Mouse (Mus musculus) cerebellum, adult 2 months (tissue): ENCODE measurements at regions not wholly inside any gene's neighbourhood (a gene's known extent, or its start where the extent isn't known, plus 50 kb on each side); places are given as distances from the start of the nearest gene placed in this dataset.

Experiments
- DNase-seq, 2 experiments: peaks; one replicate each; pipeline ENCODE4 v3.0.0; 2021
- H3K27ac ChIP-seq: fragments of 200-500 bp; 2 replicates; pipeline ENCODE4 v1.5.1; 2012; ENCODE audit warnings: low read length, control low read depth, inconsistent platforms; ENCODE audit not compliant: insufficient read depth
- H3K27me3 ChIP-seq: fragments of 200-500 bp; 2 replicates; pipeline ENCODE4 v1.6.1; 2012; ENCODE audit warnings: inconsistent platforms, mild to moderate bottlenecking, low read length, moderate library complexity; ENCODE audit not compliant: control insufficient read depth, insufficient read depth
- H3K4me1 ChIP-seq: fragments of 200-500 bp; 2 replicates; pipeline ENCODE4 v1.6.1; 2011; ENCODE audit warnings: low read length; ENCODE audit not compliant: control insufficient read depth, insufficient read depth
- H3K4me3 ChIP-seq: fragments of 200-500 bp; replicated peaks from 2 replicates; pipeline ENCODE3; 2011; ENCODE audit warnings: mild to moderate bottlenecking, low read depth, low read length, control low read depth; ENCODE audit not compliant: insufficient read depth
- CTCF ChIP-seq: fragments of 200-500 bp; IDR thresholded peaks from 2 replicates; pipeline ENCODE4 v1.5.1; 2011; ENCODE audit warnings: low read depth, mild to moderate bottlenecking, control low read depth, low read length, moderate library complexity, borderline replicate concordance; ENCODE audit not compliant: insufficient read depth
- POLR2A ChIP-seq: fragments of 200-500 bp; IDR thresholded peaks from 2 replicates; pipeline ENCODE4 v1.6.1; 2011; ENCODE audit warnings: low read length, control low read depth, borderline replicate concordance; ENCODE audit not compliant: insufficient read depth
- WGBS: fragments of 180-500 bp; shearing (Covaris S2); methylation state at CpG from one replicate; pipeline ENCODE4 v1.1.7; 2018; 5-methylcytosine and 5-hydroxymethylcytosine counted together

DNA sequence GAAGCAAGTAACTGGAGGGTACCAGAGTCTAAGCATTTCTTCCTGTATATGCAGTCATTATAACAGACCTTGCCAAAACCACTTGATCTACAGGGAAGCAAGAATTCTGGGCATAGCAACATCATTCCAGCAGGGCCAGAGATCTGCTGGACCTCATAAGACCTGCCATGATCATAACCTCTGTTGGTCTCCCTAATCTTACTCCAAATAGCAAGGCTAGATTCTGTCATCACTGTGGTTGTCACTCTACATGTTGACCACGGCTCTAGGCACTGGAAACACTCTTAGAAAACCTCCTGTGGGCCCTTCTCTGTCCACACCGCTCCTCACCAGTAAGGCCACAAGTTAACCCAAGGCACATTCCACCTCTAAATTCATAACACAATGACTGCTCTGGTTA, 68.4 kb upstream of the Cnksr3 start:
- Histone ChIP-seq H3K4me1 (peaks cover 9% of the 10 kb centered on the region), H3K27me3 (no peaks in the 10 kb centered on the region), H3K4me3 (no peak overlapping the region), H3K27ac (no peak overlapping the region)
- TF ChIP-seq CTCF (no peak), POLR2A (no peak)
- DNase-seq, result no peak
- WGBS, result 99% methylated on average over 2 of the region's 2 CpGs

- DNase-seq, result peak in 1 of 2 experiments; percentile 33
- Histone ChIP-seq H3K4me3 (no peak overlapping the region), H3K27ac (no peak overlapping the region), H3K4me1 (peaks cover 8% of the 10 kb centered on the region), H3K27me3 (no peaks in the 10 kb centered on the region)
- TF ChIP-seq CTCF, result no peak
- TF ChIP-seq POLR2A, result no peak
- WGBS, result 14% methylated on average over 5 of the region's 5 CpGs
These were observed 66.8 kb upstream of the Cnksr3 start for GRCm38 (mm10) chr10:7278820-7279219.

- peaks cover 15% of the 10 kb centered on the region for H3K4me1 ChIP-seq
- no peak overlapping the region; the same call in 1 of the 2 replicates for H3K27ac ChIP-seq
- no peak overlapping the region for H3K4me3 ChIP-seq
- TF ChIP-seq CTCF, result no peak
- TF ChIP-seq POLR2A, result no peak
- DNase-seq, result no peak
- WGBS, result 46% methylated on average over 6 of the region's 6 CpGs
- no peaks in the 10 kb centered on the region for H3K27me3 ChIP-seq
These were observed 63.3 kb upstream of the Cnksr3 start for GRCm38 (mm10) chr10:7275357-7275756.

- no peak overlapping the region for H3K4me3 ChIP-seq
- 22% methylated on average over 7 of the region's 7 CpGs for WGBS
- TF ChIP-seq POLR2A (no peak), CTCF (no peak)
- H3K4me1 ChIP-seq, result peaks cover 21% of the 10 kb centered on the region
- DNase-seq, result peak in 1 of 2 experiments; percentile 31
- no peaks in the 10 kb centered on the region for H3K27me3 ChIP-seq
- no peak overlapping the region for H3K27ac ChIP-seq
These were observed 62.4 kb upstream of the Cnksr3 start for GRCm38 (mm10) chr10:7274422-7274821.

DNA sequence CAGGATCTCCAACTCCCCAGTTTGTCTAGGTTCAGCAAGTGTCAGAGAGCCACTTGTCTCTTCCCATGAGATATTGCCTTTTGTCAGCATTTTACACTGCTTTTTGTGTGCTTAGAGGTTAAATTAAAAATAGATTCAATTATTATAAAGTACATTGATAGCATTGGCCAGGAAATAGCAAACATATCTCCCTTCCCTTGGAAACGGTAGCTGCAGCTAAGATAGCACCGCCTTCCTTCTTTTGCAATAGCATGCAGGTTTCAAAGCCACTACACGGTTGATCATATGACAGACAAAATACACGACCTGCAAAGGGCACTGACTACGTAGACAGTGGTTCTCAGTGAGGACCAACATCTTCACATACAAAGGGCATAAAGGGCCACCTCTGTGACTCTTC, 59.1 kb upstream of the Cnksr3 start:
- no peak overlapping the region for H3K4me3 ChIP-seq
- peaks cover 33% of the 10 kb centered on the region for H3K4me1 ChIP-seq
- WGBS, result 77% methylated on average over 5 of the region's 5 CpGs
- no peak for DNase-seq
- no peak for TF ChIP-seq CTCF
- TF ChIP-seq POLR2A, result no peak
- H3K27ac ChIP-seq, result no peak overlapping the region
- H3K27me3 ChIP-seq, result no peaks in the 10 kb centered on the region

DNA sequence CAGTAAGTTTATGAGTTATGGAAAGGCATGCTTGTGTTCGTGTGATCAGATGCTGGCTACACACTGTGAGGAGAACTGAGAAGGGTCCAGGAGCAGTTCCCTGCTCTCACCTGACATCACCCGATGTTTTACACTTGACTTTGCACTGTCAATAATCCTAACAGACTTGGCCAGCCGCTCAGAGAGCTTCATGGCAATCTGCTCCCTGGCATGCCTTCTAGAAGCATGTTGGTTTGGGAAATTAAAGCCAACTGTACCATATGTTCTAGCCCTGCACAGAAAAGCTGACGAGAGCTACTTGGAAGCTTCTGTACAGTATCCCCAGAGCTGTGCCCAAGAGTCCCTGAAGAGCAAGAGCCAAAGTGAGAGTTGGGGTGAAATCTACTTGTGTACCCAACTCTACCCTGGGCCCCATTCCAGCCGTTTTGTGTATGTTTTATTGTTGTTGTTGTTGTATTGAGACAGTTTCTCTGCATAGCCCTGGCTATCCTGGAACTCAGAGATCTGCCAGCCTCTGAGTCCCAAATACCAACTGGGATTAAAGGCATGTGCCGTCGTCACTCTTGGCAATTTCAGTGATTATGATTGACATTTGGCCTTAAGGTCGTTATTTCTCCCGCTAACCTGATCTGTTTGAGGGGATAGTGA, 56.5 kb upstream of the Cnksr3 start:
- peak; percentile 88 to 97 for DNase-seq
- H3K27me3 ChIP-seq, result no peaks in the 10 kb centered on the region
- no peak overlapping the region for H3K4me3 ChIP-seq
- WGBS, result 9% methylated on average over 9 of the region's 9 CpGs
- TF ChIP-seq CTCF (no peak), POLR2A (no peak)
- H3K4me1 ChIP-seq, result peaks cover 28% of the 10 kb centered on the region
- peak overlapping the region; percentile 89 for H3K27ac ChIP-seq

GRCm38 (mm10) chr10:7267903-7268302, 55.9 kb upstream of the Cnksr3 start:
- Histone ChIP-seq H3K27me3 (no peaks in the 10 kb centered on the region), H3K27ac (peak overlapping the region; percentile 89), H3K4me3 (no peak overlapping the region), H3K4me1 (peaks cover 28% of the 10 kb centered on the region)
- WGBS, result 25% methylated on average over 4 of the region's 4 CpGs
- TF ChIP-seq POLR2A (0 out of 2 replicates have a peak, but pooled peaks have one; percentile 15), CTCF (no peak)
- DNase-seq, result peak; percentile 77 to 89

GRCm38 (mm10) chr10:7267106-7267505, 55.1 kb upstream of the Cnksr3 start:
- H3K4me3 ChIP-seq, result no peak overlapping the region
- DNase-seq, result peak in 1 of 2 experiments; percentile 45
- 29% methylated on average over 4 of the region's 4 CpGs for WGBS
- no peak for TF ChIP-seq POLR2A
- TF ChIP-seq CTCF, result no peak
- peaks cover 28% of the 10 kb centered on the region for H3K4me1 ChIP-seq
- peak overlapping the region; percentile 36; the same call in 1 of the 2 replicates for H3K27ac ChIP-seq
- H3K27me3 ChIP-seq, result no peaks in the 10 kb centered on the region
